Mouse (Mus musculus) embryo, embryonic 11 days (tissue): ENCODE results near the gene Gtf2f1.
A peak's percentile ranks its signal among the peaks of the same experiment; 100 is the strongest.
"Not testable (repeated sequence)": the region's sequence is repeated elsewhere in the genome, so short reads cannot be mapped to it uniquely, and the experiment has no call there.

Source experiments
- DNase-seq: peaks from one replicate; pipeline ENCODE4 v3.0.0-alpha.2; 2015

Gene Gtf2f1

DNA sequence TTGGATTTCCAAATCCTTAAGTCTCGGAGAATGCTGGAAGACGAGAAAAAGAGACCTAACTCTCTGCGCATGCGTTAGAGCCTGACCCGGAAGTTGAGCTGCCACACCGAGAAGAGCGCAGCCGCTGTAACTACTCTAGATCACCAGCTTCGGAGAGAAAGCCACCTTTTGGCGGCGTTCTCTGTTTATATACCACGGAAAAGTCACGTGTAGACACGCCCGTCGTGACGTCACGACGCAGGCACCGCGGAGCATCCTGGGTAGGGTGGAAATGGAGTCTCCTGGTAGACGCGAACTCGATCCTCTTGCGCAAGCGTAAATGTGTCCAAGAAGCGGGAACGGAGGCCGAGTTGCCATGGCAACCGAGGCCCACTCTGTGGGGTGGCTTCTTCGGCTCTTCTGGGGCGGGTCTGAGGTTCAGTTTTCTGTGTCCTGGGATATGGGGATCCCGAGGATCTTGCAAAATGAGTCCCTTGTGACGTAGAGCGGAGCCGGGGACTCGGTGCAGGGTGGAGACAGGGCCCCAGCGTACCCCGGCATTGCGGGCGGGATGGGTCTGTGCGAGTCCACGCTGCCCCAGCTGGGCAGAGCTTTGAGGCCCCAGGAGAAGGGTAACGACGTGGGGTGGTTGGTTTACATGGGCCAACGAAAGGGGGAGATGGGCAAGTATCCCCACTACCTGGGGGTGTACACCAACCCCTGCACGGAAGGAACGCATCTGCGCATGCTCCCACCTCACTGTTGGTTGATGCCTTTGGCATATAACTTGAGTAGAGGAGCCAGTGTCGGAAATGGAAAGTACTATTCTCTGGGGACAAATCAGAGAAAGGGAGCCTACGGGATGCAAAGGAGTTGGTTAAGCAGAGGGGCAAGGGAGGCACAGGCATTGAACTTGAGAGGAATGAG lies at the start of gene Gtf2f1, which contains the start of gene Gm17949:
Gene Gtf2f1 (minus strand): TSS at position 53 of the 906 bp plus-strand sequence.
Gene Gm17949 (plus strand): TSS at position 234 of the 906 bp plus-strand sequence.
- DNase-seq, result peak; percentile 99

DNA sequence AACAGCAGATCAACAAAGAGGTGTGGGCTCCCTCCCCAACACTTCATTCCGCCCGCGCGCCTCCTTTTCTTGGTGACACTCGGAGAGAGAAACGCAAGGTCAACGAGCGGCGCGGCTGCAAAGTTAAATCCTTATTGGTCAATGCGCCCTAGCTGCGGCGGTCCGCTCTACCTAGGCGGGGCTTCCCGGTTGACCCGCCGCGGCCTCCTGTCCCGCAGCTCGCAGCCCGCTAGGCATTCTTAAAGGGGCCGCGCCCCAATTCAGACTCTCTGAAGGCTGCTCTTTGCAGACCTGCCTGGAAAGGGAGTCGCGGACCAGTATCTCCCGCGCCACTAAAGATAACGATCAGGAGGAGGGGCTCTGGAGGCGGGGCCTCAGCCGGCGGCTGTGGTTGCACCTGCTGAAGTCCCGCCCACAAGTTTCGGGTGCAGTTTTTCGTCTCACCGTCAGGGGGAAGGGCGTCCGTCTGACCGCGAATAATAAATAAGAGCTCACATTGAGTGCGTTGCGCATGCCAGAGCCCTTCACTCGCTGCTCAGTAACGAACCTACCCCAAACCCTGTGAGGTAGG lies 49.2 kb upstream of the Gtf2f1 start:
- peak; percentile 98 for DNase-seq

DNA sequence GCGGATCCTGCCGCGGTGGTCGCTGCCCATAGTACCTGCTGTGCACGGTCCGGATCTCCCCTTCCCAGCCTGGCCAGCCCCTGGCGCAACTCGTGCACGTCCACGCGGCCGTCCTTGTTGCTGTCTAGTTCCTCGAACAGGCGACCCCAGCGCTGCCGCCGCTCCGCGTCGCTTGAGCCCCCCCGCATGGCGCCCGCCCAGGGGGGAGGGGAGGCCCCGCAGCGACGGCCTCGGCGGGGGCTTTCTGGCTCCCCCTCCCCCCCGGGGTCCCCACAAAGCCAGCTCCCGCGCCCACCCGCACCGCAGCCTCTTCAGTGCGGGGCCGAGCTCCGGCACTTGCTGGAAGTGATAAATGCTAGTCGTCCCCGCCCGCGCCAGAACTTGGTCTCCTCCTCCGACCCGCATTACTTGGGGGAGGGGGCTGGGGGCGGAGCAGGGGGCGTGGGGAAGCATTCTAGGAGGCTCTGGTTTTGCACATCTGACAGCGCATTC lies 48.4 kb upstream of the Gtf2f1 start, which contains the start of gene Slc25a23:
Gene Slc25a23 (minus strand): TSS at position 378 of the 492 bp plus-strand sequence.
- DNase-seq, result peak; percentile 91

DNA sequence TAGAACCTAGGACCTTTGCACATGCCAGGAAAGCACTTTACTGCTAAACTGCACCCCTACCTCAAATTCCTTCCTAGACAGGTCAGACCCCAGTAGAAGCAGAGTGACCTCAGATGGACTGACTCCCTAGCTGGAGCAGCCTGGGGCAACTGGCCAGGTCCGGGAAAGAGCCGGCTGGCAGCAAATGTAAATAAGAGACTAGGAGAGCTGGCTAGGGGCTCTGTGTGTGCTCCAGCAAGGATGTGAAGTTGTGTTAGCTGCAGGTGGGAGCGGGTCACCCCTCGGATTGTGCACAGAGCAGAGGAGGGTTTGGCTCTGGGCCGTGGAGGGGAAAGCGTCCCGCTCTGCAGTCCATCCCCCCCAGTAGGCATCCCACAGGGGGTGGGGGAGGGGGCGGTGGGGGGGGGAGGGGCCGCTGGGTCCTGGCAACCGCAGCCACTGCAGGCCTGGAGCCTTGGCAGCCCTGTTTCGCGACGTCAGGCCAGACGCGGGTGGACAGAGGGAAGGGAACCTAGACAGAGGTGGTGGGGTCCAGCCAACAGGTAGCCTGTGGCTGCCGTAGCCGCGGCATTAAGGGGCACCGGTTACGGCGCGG lies 47.9 kb upstream of the Gtf2f1 start, which contains the start of gene Crb3:
Gene Crb3 (plus strand): TSS at position 215 of the 595 bp plus-strand sequence.
- no peak for DNase-seq

DNA sequence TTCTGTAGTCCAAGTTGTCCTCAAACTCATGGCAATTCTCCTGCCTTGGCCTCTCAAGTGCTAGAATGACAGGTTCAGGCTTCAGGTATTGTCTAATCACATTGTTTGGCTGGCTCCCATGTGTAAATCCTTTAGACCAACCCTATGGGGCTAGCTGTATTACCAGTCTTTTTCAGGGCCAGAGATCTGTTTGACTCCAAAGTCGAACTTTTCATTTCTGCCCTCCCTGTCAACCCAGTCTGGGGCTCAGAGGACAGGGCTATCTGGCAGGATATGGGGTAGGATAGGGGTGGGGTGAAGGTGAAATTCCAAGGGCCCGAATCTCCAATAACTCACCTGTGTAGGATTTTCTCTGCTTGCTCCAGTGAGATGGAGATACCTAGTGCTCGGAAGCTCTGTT lies 45.2 kb upstream of the Gtf2f1 start:
- no peak for DNase-seq

DNA sequence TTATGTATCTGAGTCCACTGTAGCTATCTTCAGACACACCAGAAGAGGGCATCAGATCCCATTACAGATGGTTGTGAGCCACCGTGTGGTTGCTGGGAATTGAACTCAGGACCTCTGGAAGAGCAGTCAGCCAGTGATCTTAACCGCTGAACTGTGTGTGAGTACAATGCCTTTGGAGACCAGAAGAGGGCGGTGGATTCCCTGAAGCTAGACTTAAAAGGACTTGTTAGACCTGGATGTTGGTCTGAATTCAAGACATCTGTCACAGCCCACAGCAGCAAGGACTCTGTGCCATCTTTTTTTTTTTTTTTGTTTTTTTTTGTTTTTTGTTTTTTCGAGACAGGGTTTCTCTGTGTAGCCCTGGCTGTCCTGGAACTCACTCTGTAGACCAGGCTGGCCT lies 40.6 kb upstream of the Gtf2f1 start:
- DNase-seq, result not testable (repeated sequence)

DNA sequence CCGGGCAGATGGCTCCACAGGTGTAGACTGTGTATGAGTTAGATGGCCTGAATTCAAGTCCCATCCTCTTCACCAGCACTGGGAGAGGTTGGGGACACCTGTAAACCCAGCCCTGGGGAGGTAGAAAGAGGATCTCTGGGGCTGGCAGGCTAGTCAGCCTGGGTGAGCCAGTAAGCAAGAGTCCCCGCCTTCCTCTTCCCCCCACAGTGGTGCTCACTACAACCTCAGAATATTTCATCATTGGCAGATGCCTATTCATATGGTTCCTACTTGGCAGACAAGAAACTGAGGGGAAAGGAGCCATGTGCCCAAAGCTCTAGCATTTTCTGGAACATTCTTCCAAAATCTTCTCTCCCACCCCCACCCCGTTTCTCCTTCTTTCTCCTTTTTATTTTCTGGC lies 37.7 kb upstream of the Gtf2f1 start:
- DNase-seq, result no peak

DNA sequence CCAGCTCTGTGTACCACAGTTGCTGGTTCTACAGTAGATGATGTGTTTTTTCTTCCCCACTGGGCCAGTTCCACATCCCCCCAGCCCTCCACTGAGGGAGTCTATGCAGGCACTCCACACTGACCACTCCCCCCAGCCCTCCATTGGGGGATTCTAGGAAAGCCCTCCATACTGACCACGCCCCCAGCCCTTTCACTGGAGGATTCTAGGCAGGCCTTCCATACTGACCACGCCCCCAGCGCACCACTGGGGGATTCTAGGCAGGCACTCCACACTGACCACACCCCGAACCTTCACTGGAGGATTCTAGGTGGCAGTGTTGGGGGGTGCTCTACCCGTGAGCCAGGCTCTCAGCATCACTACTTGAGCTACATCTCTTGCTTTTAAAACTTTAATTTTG lies 36.3 kb upstream of the Gtf2f1 start:
- DNase-seq, result peak; percentile 49

DNA sequence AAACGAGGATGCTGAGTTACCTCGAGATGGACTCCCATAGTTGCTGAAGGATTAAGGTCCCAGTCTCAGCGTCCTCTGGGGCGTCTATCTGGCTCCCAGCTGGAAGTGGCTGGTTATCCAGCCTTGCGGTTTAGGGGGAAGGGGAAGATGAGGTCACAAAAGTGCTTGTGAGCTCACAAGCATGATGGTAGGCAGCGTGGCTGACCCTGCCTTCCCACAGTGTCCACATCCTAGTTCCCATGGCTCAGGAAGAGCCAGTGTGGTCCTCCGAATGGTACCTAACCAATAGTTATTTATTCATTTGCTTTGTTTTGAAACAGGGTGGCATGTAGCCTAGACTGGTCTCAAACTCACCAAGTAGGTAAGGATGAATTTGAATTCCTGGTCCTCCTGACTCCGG lies 30.5 kb upstream of the Gtf2f1 start, which contains the start of gene Slc25a41:
Gene Slc25a41 (minus strand): TSS at position 101 of the 400 bp plus-strand sequence.
- no peak for DNase-seq

DNA sequence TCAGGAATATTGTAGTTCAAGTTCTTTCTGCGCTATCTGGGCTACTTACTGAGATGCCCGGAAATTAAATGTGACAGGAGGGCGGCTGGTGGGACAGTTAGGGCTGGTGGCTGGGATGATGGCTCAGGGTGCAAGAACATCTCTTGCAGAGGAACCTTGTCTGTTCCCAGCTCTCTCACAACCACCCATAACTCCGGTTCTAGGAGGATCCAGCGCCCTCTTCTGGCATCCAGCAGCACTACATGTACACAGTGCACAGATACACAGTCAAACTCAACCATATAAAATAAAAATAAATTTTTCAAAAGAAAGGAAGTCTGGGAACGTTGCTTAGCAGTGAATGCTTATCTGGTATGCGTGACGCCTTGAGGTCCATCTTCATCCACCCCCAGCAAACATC lies 27.9 kb upstream of the Gtf2f1 start:
- no peak for DNase-seq

DNA sequence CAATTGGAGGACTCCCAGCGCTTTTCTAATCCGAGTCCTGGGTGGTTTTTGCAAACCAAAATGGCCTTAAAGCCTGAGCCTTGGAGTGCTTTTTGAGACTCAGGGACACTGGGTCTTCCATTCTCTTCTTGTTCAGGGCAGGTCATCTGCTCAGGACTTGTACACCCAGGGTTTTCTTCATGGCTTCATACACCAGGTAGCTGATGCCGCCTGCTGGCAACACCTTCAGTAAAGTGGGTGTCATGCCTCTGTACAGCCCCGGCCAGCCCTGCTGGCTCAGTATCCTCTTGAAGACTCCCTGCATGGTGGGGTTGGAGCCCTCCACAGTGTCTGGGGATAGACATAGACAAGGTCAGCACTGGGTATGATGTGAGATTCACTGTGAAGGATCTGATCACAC lies 21.8 kb upstream of the Gtf2f1 start:
- no peak for DNase-seq

DNA sequence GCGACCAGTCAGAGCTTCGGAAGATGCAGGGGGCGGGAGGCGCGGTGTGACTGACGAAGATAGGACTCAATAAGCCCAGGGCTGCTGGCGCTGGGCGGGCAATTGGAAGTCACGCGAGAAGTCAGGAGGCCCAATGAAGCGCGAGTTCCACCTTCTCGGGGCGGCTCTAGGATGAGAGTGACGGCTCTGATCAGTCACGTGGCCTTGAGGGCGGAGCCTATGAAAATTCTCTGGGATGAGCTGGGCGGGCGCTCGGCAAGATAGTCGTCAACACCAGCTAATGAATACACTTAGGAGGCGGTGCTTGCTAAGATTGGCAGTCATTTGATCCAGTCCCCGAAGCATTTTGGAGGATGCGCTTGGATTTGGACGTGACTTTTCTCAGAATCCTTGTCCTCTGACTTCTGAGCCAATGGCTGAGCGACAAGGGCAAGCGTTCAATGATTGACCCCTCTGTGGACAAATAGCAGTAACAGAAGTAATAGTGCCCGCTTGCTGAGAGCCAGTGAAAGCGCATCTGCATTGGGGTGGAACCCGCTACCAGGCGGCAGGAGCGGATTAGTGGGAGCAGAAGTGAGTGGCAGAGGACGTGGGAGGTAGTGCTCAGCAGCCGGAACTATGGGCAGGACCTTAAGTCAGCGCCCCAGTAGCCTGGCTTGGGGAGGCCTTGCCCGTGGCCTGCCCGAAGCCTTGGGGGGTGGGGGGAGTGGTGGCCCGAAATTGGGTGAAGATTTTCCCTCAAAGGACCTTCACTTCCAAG lies 20.8 kb upstream of the Gtf2f1 start:
- DNase-seq, result peak; percentile 100

DNA sequence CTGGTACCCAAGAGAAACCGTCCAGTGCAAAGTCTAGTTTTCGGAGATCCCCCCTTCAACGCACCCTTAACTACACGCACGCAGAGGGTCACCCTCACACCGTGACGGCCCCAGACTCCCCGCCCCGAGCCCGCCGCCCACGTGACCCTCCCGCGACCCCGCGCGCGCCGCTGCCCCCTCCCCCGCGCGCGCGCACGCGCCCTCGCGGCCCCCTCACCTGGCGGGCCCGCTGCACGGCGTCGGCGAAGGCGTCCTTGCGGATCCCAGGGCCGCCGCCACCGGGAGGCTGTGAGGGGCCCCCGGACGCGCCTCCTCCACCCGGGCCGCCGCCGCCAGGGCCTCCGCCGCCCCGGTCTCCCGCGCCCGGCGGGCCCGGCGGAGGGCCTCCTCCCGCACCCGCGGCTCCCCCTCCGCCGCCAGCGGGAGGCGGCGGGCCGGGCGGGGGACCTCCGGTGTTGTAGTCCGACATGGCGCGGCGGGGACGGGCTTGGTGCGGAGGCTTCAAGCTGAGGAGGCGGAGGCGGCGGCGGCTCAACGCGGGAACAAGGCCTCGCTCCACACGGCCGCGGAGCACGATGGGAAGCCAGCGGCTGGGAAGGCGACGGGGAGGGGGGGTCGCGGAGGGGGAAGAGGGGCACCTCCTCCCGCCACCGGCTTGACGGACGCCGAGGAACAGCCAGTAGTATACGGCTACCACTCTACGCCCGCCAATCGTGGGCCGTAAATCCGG lies 20.0 kb upstream of the Gtf2f1 start, which contains the start of gene Khsrp:
Gene Khsrp (minus strand): TSS at position 592 of the 730 bp plus-strand sequence.
- peak; percentile 76 for DNase-seq

DNA sequence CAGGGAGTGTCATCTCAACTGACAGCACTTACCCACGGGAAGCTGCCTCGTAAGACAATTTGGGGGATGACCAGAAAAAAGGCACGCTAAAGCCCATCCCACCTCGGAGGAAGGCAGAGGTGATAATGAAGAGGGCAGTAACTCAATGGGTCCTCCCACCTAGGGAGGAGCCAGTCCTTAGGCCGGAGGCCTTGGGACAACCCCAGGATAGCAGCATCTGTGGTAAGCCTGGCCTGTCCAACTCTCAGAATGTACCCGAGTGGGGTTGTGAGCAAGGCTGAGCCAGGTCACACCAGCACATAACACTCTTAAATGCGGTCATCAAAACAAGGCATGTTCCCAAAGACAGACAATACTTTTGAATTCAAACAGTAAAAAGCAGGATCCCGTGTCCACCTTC lies 18.6 kb upstream of the Gtf2f1 start:
- peak; percentile 12 for DNase-seq

DNA sequence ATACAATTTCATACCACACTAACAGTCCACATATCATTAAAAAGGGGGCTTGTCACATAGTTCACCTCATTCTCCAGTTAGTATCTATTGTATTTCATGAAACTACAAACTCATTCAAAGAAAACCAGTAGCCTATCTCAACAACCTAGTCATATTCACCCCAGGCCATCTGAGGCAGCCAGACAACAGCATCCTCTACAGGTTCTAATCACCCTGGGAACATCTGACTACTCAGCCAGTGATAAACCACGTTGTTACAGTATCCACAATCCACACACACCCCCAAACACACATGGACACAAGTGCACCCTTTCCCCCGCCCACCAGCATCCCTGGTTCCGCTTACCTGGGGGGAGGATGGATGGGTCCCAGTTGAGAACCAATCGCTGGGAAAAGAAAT lies 16.4 kb upstream of the Gtf2f1 start:
- no peak for DNase-seq

DNA sequence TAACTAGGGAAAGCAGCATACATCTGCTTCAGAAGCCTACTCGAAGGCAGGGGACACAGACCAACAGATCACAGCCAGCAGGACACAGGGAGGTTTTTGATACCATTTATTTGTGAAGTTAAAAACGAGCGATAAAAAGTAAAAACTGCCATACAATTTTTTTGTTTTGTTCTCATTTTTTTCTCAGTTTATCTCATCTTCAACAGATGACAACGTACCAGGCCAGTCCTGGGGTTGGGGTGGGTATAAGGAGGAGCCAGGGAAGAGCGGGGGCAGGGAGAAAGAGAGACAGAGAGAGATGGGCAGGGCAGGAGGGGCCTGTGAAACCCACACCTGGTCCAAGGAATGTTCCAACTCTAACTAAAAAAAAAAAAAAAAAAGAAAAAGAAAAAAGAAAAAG lies 9.9 kb upstream of the Gtf2f1 start:
- no peak for DNase-seq

DNA sequence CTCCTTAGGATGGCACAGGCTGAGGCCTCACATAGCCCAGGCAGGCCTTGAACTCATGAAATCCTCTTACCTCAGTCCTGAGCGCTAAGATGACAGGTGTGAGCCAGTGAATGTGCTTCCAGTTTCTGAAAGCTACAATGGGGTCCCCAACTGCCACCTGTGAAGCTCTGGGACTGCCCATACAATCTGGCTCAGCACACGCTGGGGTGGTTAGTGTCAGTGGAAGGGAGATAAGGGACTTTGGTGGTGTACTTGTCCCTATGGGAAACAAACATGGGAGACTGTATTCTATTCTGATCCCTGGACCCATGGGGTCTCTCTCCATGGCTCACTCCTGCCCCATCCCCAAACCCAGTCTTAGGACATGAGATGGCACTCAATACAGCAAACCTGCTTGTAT lies 8.6 kb upstream of the Gtf2f1 start:
- DNase-seq, result no peak

DNA sequence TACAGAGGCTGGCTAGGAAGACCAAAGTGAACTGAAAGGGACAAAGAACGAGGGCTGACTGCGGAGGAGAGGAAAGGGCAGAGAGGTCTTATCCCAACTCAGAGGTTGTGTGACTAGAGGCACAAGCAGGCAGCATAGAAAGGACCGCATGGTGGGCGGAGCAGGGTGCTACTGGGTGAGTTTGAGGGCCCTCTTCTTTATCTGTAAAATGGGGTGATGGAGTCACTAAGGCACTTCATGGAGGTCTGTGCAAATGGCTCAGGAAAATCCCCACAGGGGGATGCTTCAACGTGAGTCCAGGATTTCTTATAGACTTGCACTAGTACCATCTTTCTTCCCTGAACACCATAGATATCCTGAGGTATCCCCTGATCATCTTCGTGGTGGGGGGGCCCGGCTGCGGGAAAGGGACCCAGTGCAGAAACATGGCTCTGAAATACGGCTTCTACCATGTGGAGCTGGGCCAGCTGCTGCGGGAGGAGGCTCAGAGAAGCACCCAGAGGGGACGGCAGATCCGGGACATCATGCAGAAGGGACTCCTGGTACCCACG lies 1.2 kb upstream of the Gtf2f1 start:
- DNase-seq, result no peak

DNA sequence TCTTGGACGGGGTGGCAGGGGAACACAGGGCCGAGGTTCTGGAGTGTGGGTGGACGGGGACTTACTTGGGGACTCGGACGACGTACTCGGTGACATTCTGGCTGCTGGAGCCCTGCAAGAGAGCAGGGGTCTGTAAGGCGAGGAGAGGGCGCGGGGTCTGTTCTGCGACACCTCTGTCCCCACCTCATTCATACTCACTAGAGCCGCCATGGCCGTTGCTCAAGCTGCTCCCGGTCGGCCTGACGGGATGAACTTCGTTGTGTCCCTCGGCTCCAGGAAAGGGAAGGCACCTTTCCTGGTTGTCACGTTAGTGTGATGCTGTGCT lies 215 bp downstream of the Gtf2f1 start:
- no peak for DNase-seq

DNA sequence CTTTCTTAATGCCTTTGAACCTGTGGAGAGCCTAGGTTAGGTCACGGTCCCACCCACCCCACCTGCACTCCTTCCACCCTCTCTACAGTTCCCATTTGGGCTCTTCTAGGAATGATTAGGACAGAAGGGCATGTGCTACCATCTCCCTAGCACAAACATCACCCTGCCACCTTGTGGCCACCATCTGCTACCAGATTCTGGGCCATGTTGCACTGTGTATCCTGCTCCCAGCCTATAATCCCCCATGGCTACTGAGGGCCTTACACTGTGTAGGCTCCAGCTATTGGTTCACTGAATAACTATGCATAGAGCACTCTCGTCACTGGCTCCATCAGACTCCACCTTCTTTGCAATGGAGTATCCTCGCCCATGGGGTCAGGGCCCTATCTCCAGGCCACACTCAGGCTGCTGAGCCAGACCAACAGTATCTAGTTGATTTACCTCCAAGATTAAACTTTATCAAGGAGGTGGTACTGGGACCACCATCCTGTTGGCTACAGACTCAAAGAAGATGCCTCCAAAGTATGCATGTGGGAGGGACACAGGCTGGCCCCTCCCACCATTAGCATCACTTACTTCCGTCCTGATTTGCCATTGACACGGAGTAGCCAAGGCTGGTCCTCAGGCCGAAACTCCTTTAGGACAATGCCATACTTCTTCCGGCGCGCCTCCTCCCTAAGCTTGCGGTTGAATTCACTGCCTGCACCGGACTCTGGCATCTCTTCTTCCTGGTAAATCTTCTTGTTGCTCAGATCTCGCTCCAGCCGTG lies 3.8 kb downstream of the Gtf2f1 start:
- no peak for DNase-seq

DNA sequence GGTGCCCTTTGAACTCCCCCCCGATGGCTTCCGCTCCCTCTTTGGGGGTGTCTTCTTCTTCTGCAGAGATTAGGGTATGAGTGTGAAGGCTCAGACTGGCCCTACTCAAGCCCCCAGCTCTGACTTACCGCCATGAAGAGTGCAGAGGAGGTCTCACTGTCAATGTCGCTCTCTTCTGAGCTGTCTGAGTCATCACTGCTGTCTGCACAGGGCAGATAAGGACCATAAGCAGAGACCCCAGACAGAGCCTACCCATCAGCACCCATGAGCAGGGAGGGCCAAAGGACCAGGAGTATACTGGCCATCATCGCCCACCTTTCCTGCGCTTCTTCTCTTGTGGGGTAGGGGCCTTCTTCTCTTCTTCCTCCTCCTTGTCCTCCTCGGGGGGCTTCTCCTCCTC lies 7.1 kb downstream of the Gtf2f1 start:
- no peak for DNase-seq
